Mouse (Mus musculus): ENCODE results near the gene Nr6a1.

Gene Nr6a1

GRCm38 (mm10) chr2:38779939-38780338 lies 147.5 kb downstream of the Nr6a1 start:
- no peak for DNase-seq

DNA sequence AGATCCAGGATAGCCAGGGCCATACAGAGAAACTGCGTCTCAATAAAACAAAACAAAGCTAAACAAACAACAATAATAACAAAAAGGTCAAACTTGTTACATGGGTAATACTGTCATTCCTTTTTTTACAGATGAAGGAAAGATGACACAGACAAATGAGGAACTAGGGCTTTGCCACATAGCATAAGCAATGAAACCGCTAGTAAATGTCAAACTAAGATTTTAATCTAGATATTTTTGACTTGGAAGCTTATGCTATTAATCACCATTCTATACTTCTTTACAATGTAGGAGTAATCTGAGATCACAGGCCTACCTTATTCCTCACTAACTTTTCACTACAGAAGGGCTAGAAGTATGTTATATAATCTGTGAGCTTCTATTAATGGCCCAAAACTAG lies 150.2 kb downstream of the Nr6a1 start:
- no peak for DNase-seq

DNA sequence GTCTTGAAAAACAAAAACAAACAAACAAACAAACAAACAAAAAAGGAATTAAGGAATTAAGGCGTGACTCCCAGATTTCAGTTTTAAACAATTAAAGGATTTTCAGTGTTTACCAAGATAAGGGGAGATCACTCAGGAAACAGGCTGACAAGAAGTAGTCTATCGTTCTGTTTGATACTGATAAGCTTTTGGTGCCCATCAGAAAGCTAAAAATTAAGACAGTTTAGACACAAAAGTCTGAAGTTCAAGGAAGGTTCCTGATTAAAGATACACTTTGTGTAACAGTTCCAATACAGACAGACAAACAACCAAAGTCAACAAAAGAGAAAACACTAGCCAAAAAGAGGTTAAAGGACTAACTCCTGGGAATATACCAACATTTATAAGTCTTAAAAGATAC lies 152.6 kb downstream of the Nr6a1 start:
- no peak for DNase-seq

- DNase-seq, result no peak
Observed at GRCm38 (mm10) chr2:38771478-38771797, 156.1 kb downstream of the Nr6a1 start.

DNA sequence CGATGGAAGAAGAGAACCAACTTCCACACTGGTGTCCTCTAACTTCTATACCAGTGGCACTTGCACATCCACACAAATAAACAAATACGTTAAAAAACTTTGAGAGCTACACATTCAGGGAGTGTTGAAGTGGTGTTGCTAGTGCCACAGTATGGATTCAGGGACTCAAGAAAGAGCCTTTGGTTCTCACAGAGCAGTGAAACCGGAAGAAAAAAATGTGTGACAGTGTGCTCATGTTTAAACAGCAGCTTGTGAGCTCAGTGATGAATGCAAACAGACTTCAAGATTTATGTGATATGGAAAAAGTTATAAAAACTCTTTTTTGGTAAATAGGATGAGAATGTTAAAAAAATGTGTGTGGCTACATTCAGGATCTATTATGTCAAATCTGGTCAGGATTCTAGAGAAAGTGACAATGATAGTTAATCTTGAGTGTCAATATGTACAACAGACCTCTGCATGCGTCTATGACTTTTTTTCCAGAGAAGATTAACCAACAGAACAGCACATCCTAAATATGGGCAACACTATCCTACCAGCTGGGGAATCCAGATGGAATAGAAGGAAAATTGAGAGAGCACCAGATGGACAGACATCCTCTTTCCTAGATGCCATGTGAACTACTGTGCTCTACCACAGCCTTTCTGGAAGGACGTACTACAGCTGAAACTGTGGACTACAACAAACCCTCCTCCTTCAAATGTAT lies 156.6 kb downstream of the Nr6a1 start:
- DNase-seq, result no peak

GRCm38 (mm10) chr2:38767177-38767931 lies 160.1 kb downstream of the Nr6a1 start:
- DNase-seq, result no peak

GRCm38 (mm10) chr2:38739847-38740246 lies 187.6 kb downstream of the Nr6a1 start:
- no peak for DNase-seq

DNA sequence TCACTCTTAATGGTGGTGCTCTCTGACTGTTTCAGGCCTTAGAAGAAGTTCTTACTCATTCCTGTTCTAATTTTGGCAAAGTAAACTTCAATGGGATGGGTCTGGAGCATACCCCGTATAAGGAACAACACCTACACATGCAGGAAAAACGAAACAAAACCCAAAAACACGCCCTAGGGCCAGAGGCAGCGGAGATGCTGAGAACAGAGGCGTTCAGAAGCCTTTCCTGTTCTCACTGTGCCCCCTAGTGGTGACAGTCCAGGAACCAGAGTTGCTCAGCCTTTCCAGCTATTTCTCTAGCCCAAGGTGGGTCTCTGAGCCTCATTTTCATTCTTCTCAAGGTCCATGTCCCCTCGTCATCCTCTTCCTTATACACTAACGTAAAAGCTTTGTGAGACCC lies 188.1 kb downstream of the Nr6a1 start:
- DNase-seq, result peak in 1 of 2 experiments; percentile 57

DNA sequence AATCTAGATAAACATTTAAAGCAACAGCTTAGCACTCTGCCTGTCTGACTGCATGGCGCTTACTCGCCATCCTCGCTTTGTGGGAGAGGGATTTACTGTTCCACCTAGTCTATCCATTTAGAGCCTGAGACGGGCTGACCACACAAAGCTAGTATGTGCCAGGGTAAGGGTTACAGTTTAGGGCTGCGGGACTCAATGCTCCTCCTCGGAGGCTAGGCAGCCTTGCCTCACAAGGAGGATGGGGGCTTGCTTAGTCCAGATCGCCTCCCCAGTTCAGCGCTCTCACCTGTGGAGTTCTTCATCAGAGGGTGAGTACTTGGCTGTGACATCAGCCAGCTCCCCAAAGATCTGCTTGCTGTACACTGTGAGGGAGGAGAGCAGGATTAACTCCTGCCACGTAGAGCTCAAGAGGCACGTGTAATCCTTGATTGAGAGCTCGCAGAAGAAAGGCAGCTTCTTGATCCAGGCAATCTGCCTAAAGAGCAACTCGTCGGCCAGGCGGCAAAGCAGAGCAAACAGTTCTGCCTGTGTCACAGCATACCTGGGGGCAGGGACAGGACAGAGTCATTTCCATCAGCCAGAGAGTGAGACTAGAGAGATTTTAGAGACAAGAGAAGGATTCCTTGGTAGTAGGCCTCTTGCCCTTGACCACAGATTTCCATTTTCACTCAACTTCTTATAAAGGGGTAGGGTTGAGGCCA lies 188.7 kb downstream of the Nr6a1 start:
- DNase-seq, result no peak

DNA sequence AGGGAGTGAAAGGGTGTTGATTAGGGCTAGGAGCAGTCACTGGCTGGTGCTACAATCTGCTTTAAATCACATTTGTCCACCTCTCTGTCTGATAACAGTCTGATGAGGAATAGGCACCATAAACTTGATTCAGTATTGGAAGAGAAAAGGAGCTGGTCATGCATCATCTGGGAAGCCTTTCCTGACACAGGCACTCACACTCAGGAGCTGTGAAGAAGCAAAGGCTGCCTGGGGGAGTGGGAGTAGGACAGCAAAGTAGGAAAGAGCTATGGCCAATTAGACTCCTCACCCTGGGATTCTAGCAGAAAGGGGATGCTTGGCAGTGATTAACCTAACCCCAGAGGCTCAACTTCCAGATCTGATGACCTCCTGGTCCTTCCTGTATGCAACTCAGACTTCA lies 191.7 kb downstream of the Nr6a1 start:
- no peak for DNase-seq

GRCm38 (mm10) chr2:38734721-38735120 lies 192.8 kb downstream of the Nr6a1 start:
- DNase-seq, result no peak

GRCm38 (mm10) chr2:38730331-38730827 lies 197.1 kb downstream of the Nr6a1 start:
- no peak for DNase-seq

- DNase-seq, result no peak
Observed at GRCm38 (mm10) chr2:38725427-38725826, 202.1 kb downstream of the Nr6a1 start.

DNA sequence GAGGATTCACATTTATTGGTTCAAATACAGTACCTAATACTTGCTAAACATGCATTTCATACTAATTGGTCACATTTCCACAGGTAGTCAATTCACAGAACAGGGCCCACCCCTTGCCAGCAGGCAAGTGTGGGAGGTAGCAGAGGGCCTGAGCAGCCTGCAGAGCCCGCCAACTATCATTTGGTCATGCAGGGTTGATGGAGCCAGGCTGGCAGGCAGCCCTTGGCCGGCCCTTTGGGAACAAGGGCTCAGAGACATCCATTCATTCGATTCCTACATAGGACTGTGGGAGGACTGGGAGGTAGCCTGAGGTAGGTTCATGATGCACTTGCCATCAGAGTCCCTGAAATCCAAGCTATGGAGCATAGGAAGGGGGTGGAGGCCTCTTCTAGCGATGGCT lies 204.1 kb downstream of the Nr6a1 start:
- DNase-seq, result no peak

DNA sequence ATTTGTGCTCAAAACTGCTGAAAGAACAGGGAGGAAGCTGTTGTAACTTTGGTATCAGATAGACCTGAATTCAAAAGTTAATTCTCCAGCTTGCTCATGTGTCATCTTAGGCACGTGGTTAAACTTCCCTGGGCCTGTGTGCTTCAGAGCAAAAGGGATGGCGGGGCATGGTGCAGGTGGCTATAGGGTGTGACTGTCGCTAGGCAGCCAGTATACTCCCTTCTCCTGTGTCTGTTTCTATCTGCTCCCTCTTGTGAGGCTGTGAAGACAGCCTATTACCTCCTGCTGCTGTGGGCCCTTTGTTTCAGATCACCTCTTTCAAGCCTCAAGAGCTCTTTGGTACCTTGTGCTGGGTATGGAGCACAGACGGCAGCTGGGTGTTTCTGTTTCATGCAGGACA lies 205.4 kb downstream of the Nr6a1 start:
- DNase-seq, result no peak

DNA sequence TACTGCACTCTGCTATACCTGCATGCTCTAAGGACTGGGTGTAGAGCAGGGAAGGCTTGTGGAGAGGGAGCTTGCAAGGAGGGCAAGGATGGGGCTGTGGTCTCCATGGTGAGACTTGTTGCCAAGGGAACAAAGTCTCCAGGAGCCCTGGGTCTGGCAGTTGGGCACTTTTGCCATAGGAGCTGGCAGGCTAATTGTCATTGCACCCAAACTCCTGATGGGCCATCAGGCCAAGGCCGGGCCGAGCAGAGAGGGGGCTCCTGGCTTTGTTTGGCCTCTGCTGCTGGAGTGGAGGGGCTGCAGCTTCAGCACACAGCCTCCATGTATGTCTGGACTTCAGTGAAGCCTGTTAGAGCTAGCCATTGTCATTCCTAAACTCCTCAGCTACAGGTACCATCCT lies 206.8 kb downstream of the Nr6a1 start:
- DNase-seq, result no peak

- DNase-seq, result no peak
Observed at GRCm38 (mm10) chr2:38719354-38719753, 208.1 kb downstream of the Nr6a1 start.

GRCm38 (mm10) chr2:38718676-38719075 lies 208.8 kb downstream of the Nr6a1 start:
- no peak for DNase-seq

- DNase-seq, result no peak
Observed at GRCm38 (mm10) chr2:38717436-38717835, 210.1 kb downstream of the Nr6a1 start.

DNA sequence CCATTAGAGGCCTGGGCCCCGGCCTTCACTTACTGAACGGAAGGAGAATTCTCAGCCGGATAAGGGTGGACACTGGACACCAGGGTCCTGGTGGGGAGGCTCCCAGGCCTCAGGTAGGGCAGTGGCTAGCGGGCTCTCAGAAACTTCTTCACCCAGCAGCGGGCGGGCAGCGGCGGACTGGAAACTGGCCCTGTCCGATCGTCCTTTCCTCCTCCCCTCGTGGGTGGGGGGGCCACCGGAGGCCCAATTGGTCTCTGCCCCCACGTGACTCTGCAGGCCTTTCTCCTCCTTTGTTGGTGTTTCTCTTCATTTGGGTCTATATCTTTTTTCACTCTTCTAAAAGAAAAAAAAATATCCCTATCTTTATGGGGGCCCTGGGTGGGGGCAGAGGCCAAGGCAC lies 213.2 kb downstream of the Nr6a1 start, which contains the start of gene Nr5a1:
TSS of gene Nr5a1 (minus strand) at position 219 of the 400 bp plus-strand sequence.
- DNase-seq, result no peak

GRCm38 (mm10) chr2:38713596-38713995 lies 213.9 kb downstream of the Nr6a1 start:
- no peak for DNase-seq

GRCm38 (mm10) chr2:38712769-38713125 lies 214.7 kb downstream of the Nr6a1 start:
- no peak for DNase-seq

DNA sequence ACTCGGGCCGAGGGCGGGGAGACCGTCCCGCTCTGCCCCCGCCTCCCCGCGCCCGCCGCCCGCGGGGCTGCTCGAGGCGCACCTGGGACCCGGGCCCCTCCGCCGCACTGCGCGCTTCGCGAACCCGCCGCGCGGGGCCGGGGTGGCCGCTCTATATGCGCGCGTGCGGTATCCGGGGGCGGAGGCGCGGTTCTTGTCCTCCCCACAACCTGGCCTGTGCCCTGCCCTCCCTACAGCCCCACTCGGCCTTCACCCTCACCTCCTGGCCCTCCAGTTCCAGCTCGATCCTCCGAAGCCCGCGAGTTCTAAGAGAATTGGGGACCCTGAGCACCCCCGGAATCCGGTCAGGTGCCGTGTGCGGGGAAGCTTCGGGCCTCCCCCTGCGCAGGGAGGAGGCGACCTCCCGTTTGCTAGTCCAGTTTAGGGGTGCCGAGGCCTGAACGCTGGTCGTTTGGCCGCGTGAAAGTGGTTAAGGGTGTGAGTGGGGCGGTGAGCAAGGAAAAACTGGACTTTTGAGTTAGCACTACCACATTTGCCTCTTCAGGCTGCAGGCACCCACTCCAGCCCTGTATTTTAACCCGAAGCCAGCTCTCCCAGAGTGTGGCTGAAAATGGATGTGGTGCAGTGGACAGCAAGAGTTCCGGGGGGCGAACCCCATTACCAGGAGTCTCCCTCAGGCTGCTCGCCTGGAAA lies 215.3 kb downstream of the Nr6a1 start:
- no peak for DNase-seq

Data from spleen, adult 18-20 months (tissue).